Mouse (Mus musculus) kidney, embryonic 14.5 days (tissue): ENCODE data around the gene Cpn2. TPM values are rescaled to one million over a fixed set of nuclear protein-coding genes. Genes with fewer than 3 reads are reported as not detected.

Experiments used
- ATAC-seq: fragments of 200-750 bp; cut with Nextera tagmentation; 2 replicates; pipeline ENCODE4 v1.8.0; 2017; ENCODE audit warnings: moderate number of reproducible peaks, mild to moderate bottlenecking, moderate TSS enrichment, moderate library complexity; ENCODE audit not compliant: low FRiP score, low TSS enrichment
- H3K27ac ChIP-seq: fragments of 300-500 bp; sonication (generic); 2 replicates; pipeline ENCODE4 v1.5.1; 2014; ENCODE audit warnings: low read depth, mild to moderate bottlenecking, low read length, moderate library complexity, mixed read lengths
- H3K27me3 ChIP-seq: fragments of 300-500 bp; sonication (generic); 2 replicates; pipeline ENCODE4 v1.6.1; 2014; ENCODE audit warnings: mild to moderate bottlenecking, low read length; ENCODE audit not compliant: control insufficient read depth, insufficient read depth
- H3K36me3 ChIP-seq: fragments of 300-500 bp; sonication (generic); 2 replicates; pipeline ENCODE4 v1.6.1; 2014; ENCODE audit warnings: low read length, mixed read lengths; ENCODE audit not compliant: control insufficient read depth, insufficient read depth
- H3K4me1 ChIP-seq: fragments of 300-500 bp; sonication (generic); 2 replicates; pipeline ENCODE4 v1.6.1; 2014; ENCODE audit warnings: low read length, mixed read lengths; ENCODE audit not compliant: control insufficient read depth, insufficient read depth
- H3K4me2 ChIP-seq: fragments of 300-500 bp; sonication (generic); replicated peaks from 2 replicates; pipeline ENCODE4 v1.6.1; 2014; ENCODE audit warnings: low read depth, mild to moderate bottlenecking, low read length
- H3K4me3 ChIP-seq: fragments of 300-500 bp; sonication (generic); 2 replicates; pipeline ENCODE4 v1.5.1; 2014; ENCODE audit warnings: mild to moderate bottlenecking, low read length
- H3K9ac ChIP-seq: fragments of 300-500 bp; sonication (generic); 2 replicates; pipeline ENCODE4 v1.6.1; 2014; ENCODE audit warnings: low read depth, mild to moderate bottlenecking, low read length, moderate library complexity
- H3K9me3 ChIP-seq: fragments of 300-500 bp; sonication (generic); 2 replicates; pipeline ENCODE4 v1.6.1; 2016; ENCODE audit warnings: low read length; ENCODE audit not compliant: control insufficient read depth
- WGBS: fragments of 180-500 bp; shearing (Covaris S2); extraction: QIAGEN DNeasy Blood & Tissue Kit; methylation state at CpG from one replicate; pipeline ENCODE4 v1.1.7; 2014; 5-methylcytosine and 5-hydroxymethylcytosine counted together
- polyA plus RNA-seq: library from polyadenylated mRNA; unstranded; fragments of >200 nt; fragmentation: Nextera tagmentation; extraction: Ambion mirVana; gene quantifications from 2 replicates; pipeline ENCODE4 v1.2.1, GENCODE M21; 2014

Cpn2 gene
- polyA plus RNA-seq, 1 experiment from 2014 or later = not detected

GRCm38 (mm10) chr16:30258441-30258840 is 8.9 kb downstream of the Cpn2 start:
- Histone ChIP-seq H3K9me3 (no peaks in the 10 kb centered on the region), H3K4me3 (no peak overlapping the region), H3K4me2 (no peak overlapping the region), H3K27me3 (no peaks in the 10 kb centered on the region), H3K9ac (no peak overlapping the region), H3K4me1 (no peaks in the 10 kb centered on the region), H3K27ac (no peak overlapping the region), H3K36me3 (no peaks in the 10 kb centered on the region)
- no peak for ATAC-seq
- 88% methylated on average over 7 of the region's 7 CpGs for WGBS

DNA sequence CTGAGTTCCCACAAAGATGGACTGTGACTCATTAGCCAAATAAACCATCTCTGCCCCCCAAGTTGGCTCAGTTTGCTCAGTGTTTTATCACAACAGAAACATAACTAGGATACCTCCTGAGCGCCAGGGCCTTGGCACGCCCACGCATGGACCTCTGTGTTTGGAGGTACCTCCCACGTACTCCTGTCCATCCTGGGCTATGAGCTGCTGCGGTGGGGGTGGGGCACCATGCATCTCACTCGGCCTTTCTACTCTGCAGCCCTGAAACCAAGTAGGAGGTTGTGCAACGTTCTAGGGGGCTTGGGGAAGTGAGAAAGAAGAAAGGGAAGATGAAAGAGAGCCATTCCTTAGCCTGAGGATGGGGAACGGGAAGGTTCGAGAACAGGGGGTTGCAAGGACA is 9.6 kb downstream of the Cpn2 start:
- H3K27ac ChIP-seq = no peak overlapping the region
- H3K36me3 ChIP-seq = no peaks in the 10 kb centered on the region
- WGBS = 37% methylated on average over 9 of the region's 9 CpGs
- H3K4me3 ChIP-seq = no peak overlapping the region
- no peaks in the 10 kb centered on the region for H3K27me3 ChIP-seq
- H3K4me1 ChIP-seq = no peaks in the 10 kb centered on the region
- H3K9me3 ChIP-seq = no peaks in the 10 kb centered on the region
- no peak; the same call in 1 of the 2 replicates for ATAC-seq
- no peak overlapping the region for H3K9ac ChIP-seq
- no peak overlapping the region for H3K4me2 ChIP-seq

GRCm38 (mm10) chr16:30255061-30255460 is 12.2 kb downstream of the Cpn2 start:
- 48% methylated on average over 7 of the region's 7 CpGs for whole genome bisulfite sequencing
- no peak overlapping the region for H3K4me3 ChIP-seq
- no peaks in the 10 kb centered on the region for H3K9me3 ChIP-seq
- no peaks in the 10 kb centered on the region for H3K4me1 ChIP-seq
- H3K36me3 ChIP-seq = no peaks in the 10 kb centered on the region
- no peak overlapping the region for H3K27ac ChIP-seq
- no peak overlapping the region for H3K4me2 ChIP-seq
- H3K9ac ChIP-seq = no peak overlapping the region
- no peak for ATAC-seq
- H3K27me3 ChIP-seq = peaks cover 5% of the 10 kb centered on the region; the same call in 1 of the 2 replicates

DNA sequence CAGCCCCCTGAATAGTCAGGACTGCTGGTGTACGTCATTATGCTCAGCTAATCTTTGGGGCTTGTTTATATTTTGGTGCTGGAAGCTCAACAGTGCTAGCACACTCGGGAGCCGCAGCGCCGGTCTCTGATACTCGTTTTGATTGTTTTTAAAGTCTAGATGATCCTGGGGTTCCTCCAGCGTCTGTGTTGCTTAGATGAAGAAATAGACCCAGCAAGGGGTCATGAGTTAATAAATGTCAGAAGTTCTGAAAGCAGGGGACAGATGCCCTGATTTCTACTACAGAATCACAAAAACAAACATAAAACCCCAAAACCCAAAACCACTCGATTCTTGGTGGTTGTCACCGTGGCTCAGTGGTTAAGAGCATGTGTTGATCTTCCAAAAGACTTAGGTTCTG is 13.4 kb downstream of the Cpn2 start:
- Histone ChIP-seq H3K9me3 (no peaks in the 10 kb centered on the region), H3K36me3 (no peaks in the 10 kb centered on the region), H3K9ac (no peak overlapping the region), H3K4me2 (no peak overlapping the region), H3K4me1 (no peaks in the 10 kb centered on the region), H3K27ac (no peak overlapping the region), H3K27me3 (peaks cover 5% of the 10 kb centered on the region; the same call in 1 of the 2 replicates), H3K4me3 (no peak overlapping the region)
- WGBS = 78% methylated on average over 9 of the region's 9 CpGs
- ATAC-seq = no peak

DNA sequence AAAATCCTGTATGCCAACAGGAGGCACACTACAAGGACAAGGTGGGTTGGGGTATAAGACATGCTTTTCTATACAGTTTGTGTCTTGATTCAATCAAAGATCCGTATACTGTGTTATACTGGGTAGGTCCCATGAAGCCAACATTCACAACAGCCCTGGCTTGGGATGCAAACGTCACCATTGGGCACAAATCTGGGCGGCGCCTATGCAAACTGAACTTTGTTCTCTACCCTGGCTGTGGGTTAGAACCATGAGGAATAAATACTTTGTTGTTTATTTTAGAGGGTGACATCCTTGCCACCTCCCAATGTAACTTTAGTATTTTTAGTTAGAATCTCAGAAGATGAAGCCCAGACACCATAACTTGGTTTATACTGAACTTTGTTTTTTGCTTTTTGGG is 13.9 kb downstream of the Cpn2 start:
- H3K4me1 ChIP-seq = no peaks in the 10 kb centered on the region
- H3K27me3 ChIP-seq = peaks cover 5% of the 10 kb centered on the region; the same call in 1 of the 2 replicates
- H3K4me2 ChIP-seq = no peak overlapping the region
- no peaks in the 10 kb centered on the region for H3K36me3 ChIP-seq
- no peak for ATAC-seq
- H3K9ac ChIP-seq = no peak overlapping the region
- no peak overlapping the region for H3K4me3 ChIP-seq
- 86% methylated on average over 4 of the region's 4 CpGs for WGBS
- H3K27ac ChIP-seq = no peak overlapping the region
- no peaks in the 10 kb centered on the region for H3K9me3 ChIP-seq

DNA sequence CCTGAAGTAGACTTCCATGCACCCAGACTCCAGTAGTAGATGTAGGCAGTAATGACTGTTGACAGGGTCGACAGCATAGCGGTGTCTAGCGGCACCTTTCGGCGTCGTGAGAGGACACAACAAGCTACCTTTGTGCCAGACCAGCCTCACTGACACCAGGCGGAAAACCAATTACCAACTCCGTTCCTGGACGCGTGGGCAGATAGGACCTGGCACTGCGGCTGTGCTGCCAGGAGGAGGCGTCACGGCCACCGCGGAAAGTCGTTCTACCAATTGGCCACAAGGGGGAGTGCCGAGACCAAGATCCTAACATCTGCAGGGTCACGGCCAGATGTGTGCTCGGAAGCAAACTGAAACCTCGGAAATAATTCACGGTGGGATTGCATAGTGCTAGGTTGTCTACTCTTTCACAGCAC is 15.3 kb downstream of the Cpn2 start:
- no peak overlapping the region for H3K27ac ChIP-seq
- no peaks in the 10 kb centered on the region for H3K36me3 ChIP-seq
- no peak overlapping the region for H3K9ac ChIP-seq
- ATAC-seq = peak; percentile 83
- peaks cover 5% of the 10 kb centered on the region; the same call in 1 of the 2 replicates for H3K27me3 ChIP-seq
- 1% methylated on average over 21 of the region's 21 CpGs for WGBS
- H3K4me3 ChIP-seq = no peak overlapping the region
- H3K4me1 ChIP-seq = no peaks in the 10 kb centered on the region
- no peaks in the 10 kb centered on the region for H3K9me3 ChIP-seq
- H3K4me2 ChIP-seq = peak overlapping the region; percentile 32

GRCm38 (mm10) chr16:30244037-30244700 is 23.1 kb downstream of the Cpn2 start:
- Histone ChIP-seq H3K36me3 (no peaks in the 10 kb centered on the region), H3K4me1 (peaks cover 16% of the 10 kb centered on the region; the same call in 1 of the 2 replicates), H3K4me3 (no peak overlapping the region), H3K9me3 (no peaks in the 10 kb centered on the region), H3K27ac (no peak overlapping the region), H3K9ac (no peak overlapping the region), H3K27me3 (peaks cover 5% of the 10 kb centered on the region), H3K4me2 (no peak overlapping the region)
- ATAC-seq = peak; percentile 93
- WGBS = 19% methylated on average over 12 of the region's 12 CpGs

GRCm38 (mm10) chr16:30241623-30242022 is 25.7 kb downstream of the Cpn2 start:
- H3K27ac ChIP-seq = no peak overlapping the region
- no peak overlapping the region for H3K4me2 ChIP-seq
- peaks cover 10% of the 10 kb centered on the region for H3K27me3 ChIP-seq
- H3K9me3 ChIP-seq = no peaks in the 10 kb centered on the region
- WGBS = 38% methylated on average over 2 of the region's 2 CpGs
- no peak overlapping the region for H3K4me3 ChIP-seq
- ATAC-seq = no peak
- H3K36me3 ChIP-seq = no peaks in the 10 kb centered on the region
- no peak overlapping the region for H3K9ac ChIP-seq
- peaks cover 16% of the 10 kb centered on the region; the same call in 1 of the 2 replicates for H3K4me1 ChIP-seq

- Histone ChIP-seq H3K9me3 (no peaks in the 10 kb centered on the region), H3K4me1 (peaks cover 22% of the 10 kb centered on the region), H3K4me3 (no peak overlapping the region), H3K27ac (no peak overlapping the region), H3K36me3 (no peaks in the 10 kb centered on the region), H3K9ac (no peak overlapping the region), H3K4me2 (no peak overlapping the region), H3K27me3 (peaks cover 10% of the 10 kb centered on the region)
- WGBS = 67% methylated on average over 6 of the region's 6 CpGs
- no peak for ATAC-seq
Measured at GRCm38 (mm10) chr16:30238791-30239190, 28.5 kb downstream of the Cpn2 start.
